Mouse (Mus musculus): ENCODE results near the gene Arl3. TPM values are rescaled to one million over a fixed set of nuclear protein-coding genes. Genes with fewer than 3 reads are reported as not detected.

Arl3 gene
- polyA plus RNA-seq, 1 experiment: 180 TPM

GRCm38 (mm10) chr19:46532031-46532688, 40.8 kb downstream of the Arl3 start:
- peak; percentile 53 for DNase-seq (ENCODE audit: low read depth)
- no peak for TF ChIP-seq CTCF (IDR thresholded peaks at IDR 0.05; ENCODE audit: borderline replicate concordance, extremely low read depth, insufficient read depth, insufficient read length)
- TF ChIP-seq POLR2A (IDR thresholded peaks at IDR 0.05; ENCODE audit: borderline replicate concordance, extremely low read depth, insufficient read depth, insufficient read length, poor library complexity, severe bottlenecking): no peak

DNA sequence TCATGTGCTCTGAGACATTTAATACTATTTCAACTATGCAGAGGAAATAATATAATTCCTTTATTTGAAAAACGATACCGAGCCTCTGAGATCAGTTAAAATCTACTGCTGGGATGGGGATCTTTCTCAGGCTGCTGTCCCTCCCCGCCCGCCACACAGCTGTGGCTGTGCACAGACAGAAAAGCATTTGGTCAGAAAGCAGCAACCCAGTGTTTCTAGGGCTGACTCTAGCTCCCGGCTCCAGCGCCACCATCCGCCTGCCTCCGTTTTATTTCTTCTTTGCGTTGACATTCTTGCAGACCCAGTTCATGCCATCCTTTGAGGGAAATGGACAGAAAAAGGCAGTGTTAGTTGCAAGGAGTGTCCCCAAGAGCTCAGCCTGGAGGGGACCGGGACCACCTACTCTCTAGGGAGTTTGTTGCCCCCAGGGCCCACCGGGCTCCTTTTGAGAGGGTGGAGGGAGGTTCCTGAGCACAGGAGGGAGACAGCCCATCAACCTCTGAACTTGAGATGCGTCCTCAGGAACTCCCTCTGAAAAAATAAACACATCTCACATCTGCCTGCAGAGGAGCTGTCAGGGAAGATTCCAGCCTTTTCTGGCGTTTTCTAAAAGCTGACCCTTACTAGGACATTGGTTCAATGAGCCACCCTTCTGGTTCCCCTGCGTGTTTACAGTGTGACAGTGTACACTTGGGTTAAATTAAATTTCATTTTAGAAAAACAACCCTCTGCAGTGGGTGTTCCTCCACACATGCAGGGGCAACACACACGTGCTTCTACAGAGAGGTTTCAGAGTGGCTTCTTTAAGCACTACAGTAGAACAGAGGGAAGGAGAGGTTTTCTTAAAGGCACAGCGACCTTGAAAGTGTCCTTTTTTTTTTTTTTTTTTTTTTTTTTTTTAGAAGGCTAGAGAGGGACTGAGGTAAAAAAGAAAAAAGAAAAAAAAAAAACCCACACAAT, 41.6 kb downstream of the Arl3 start:
- DNase-seq (ENCODE audit: low read depth): peak; percentile 65
- TF ChIP-seq CTCF (IDR thresholded peaks at IDR 0.05; ENCODE audit: borderline replicate concordance, extremely low read depth, insufficient read depth, insufficient read length) (no peak), POLR2A (IDR thresholded peaks at IDR 0.05; ENCODE audit: borderline replicate concordance, extremely low read depth, insufficient read depth, insufficient read length, poor library complexity, severe bottlenecking) (no peak)

GRCm38 (mm10) chr19:46530449-46530990, 42.5 kb downstream of the Arl3 start:
- TF ChIP-seq POLR2A (IDR thresholded peaks at IDR 0.05; ENCODE audit: borderline replicate concordance, extremely low read depth, insufficient read depth, insufficient read length, poor library complexity, severe bottlenecking): no peak
- no peak for TF ChIP-seq CTCF (IDR thresholded peaks at IDR 0.05; ENCODE audit: borderline replicate concordance, extremely low read depth, insufficient read depth, insufficient read length)
- peak; percentile 74 for DNase-seq (ENCODE audit: low read depth)

GRCm38 (mm10) chr19:46529601-46530448, 43.2 kb downstream of the Arl3 start:
- peak; percentile 75 for DNase-seq (ENCODE audit: low read depth)
- TF ChIP-seq CTCF (IDR thresholded peaks at IDR 0.05; ENCODE audit: borderline replicate concordance, extremely low read depth, insufficient read depth, insufficient read length): no peak
- no peak for TF ChIP-seq POLR2A (IDR thresholded peaks at IDR 0.05; ENCODE audit: borderline replicate concordance, extremely low read depth, insufficient read depth, insufficient read length, poor library complexity, severe bottlenecking)

- peak; percentile 12; the same call in 1 of the 2 replicates for TF ChIP-seq CTCF (IDR thresholded peaks at IDR 0.05; ENCODE audit: borderline replicate concordance, extremely low read depth, insufficient read depth, insufficient read length)
- no peak for TF ChIP-seq POLR2A (IDR thresholded peaks at IDR 0.05; ENCODE audit: borderline replicate concordance, extremely low read depth, insufficient read depth, insufficient read length, poor library complexity, severe bottlenecking)
- peak; percentile 92 for DNase-seq (ENCODE audit: low read depth)
Observed at GRCm38 (mm10) chr19:46528529-46529213, 44.3 kb downstream of the Arl3 start.

DNA sequence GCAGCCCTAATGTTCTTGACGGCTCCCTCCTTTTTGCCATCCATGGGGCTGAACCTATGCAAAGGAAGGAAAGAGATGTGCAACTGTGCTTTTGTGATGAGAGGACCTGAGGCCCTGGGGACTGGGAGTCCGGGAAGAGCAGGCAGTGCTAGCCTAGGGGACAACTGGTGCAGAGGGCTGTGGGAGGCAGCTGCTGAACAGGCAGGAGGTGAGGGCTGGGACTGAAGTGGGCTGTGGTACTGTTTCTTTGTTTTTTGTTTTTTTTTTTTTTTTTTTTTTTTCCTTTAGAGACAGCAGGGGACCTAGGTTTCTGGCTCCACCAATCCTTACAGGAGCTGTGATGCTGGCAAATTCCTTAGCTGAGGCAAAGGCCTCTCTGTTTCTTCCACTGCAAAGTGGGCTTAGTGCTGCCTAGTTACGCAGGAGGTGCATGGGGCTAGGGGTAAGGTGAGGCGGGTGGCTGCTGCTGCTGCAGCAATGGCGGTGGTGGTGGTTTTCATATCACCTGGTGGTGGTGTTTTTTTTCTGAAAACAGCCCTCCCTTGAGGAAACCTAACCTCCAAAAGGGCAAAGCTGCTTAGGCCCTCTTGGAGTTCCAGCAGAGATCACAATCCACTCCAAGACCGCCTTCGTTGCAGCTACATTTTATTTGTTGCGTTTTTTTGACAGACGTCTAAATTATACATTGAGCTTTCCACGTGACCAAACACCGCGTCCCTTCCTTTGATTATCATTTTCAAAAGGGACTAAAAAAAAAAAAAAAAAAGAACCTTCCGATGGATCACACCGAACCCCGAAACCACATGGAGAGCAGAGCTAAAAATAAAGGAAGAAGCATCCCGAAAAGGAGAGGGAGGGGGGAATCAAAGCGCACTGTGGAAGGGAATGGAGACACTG, 45.1 kb downstream of the Arl3 start:
- TF ChIP-seq CTCF (IDR thresholded peaks at IDR 0.05; ENCODE audit: borderline replicate concordance, extremely low read depth, insufficient read depth, insufficient read length): no peak
- no peak for TF ChIP-seq POLR2A (IDR thresholded peaks at IDR 0.05; ENCODE audit: borderline replicate concordance, extremely low read depth, insufficient read depth, insufficient read length, poor library complexity, severe bottlenecking)
- peak; percentile 54 for DNase-seq (ENCODE audit: low read depth)

DNA sequence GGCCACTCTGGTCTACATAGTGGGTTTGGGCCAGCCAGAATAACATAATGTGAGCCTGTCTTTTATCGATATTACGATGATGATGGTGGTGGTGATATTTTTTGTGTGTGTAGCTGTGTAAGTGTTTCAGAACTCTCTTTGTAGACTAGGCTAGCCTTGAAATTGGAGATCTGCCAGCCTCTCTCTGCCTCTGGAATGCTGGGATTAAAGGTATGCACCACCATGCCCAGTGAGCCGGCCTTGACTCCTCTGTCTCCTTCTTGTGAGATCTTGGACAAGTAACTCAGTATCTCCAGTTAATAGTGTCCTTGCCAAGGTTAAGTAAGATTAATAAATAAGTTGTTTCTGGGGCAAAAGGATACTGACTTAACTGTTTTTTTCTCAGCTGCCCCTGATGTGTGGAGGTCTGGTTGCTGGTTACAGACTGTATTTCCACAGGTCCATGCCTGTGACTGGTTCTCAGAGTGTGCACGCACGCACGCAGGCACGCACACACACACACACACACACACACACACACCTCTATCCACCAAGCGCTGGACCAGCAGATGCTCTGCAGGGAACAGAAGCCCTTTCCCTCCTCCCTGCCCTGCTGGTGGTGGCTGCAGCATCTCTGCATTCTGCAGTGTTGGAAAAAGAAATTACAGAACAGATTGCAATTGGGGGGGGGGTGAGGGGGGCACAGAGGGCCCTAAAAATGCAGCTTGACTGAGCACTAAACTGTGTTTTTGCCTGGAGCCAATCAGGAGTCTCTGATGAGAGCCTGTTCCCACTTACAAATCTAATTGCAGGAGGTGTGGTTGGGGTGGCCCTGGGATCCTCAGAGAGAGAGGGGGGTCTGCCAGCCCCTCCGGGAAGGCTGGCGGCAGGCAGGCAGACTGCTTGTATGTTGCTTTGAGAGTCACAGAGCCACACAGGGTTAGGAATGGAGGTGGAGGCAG, 47.0 kb downstream of the Arl3 start:
- TF ChIP-seq CTCF (IDR thresholded peaks at IDR 0.05; ENCODE audit: borderline replicate concordance, extremely low read depth, insufficient read depth, insufficient read length): no peak
- no peak for TF ChIP-seq POLR2A (IDR thresholded peaks at IDR 0.05; ENCODE audit: borderline replicate concordance, extremely low read depth, insufficient read depth, insufficient read length, poor library complexity, severe bottlenecking)
- peak; percentile 89 for DNase-seq (ENCODE audit: low read depth)

DNA sequence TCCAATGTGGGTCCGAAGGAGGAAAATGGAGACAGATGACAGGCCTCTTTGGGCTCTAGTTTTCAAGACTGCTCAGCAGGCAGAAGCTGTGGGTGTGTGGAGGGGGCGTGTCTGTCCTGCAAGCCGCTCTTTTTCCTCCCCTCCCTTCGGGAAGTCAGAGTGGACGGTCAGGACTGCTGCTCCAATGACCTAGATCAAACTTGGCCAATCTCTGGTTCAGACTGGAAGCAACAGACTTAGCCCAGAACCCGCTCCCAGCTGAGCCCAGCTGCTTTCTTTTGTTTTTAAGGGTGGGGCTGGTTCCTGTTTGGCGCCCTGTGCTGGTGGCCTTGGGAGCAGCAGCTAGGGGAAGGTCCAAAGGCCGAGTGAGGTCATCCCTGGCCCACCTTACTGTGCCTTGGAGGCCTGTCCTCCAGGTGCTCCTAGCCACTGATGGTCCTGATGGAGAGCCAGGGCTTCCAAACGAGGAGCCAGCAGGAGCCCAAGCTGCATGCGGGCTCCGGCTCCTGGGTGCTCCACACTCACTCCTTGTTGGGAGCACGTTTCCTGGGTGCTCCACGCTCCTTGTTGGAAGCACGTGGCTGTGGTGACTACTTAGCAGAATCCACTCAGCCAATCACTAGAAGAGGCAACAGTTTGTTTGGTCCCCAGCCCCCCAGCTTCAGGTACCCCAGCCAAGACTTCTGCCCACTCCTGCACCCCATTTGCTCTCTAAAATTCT, 48.2 kb downstream of the Arl3 start:
- TF ChIP-seq POLR2A (IDR thresholded peaks at IDR 0.05; ENCODE audit: borderline replicate concordance, extremely low read depth, insufficient read depth, insufficient read length, poor library complexity, severe bottlenecking) (no peak), CTCF (IDR thresholded peaks at IDR 0.05; ENCODE audit: borderline replicate concordance, extremely low read depth, insufficient read depth, insufficient read length) (no peak)
- peak; percentile 52 for DNase-seq (ENCODE audit: low read depth)
